Mouse (Mus musculus) gastrocnemius, postnatal 4 days (tissue): ENCODE measurements at regions not wholly inside any gene's neighbourhood (a gene's known extent, or its start where the extent isn't known, plus 50 kb on each side); places are given as distances from the start of the nearest gene placed in this dataset.
A peak's percentile ranks its signal among the peaks of the same experiment; 100 is the strongest.
"Not testable (repeated sequence)": the region's sequence is repeated elsewhere in the genome, so short reads cannot be mapped to it uniquely, and the experiment has no call there.

Experiments
- DNase-seq, 2 experiments: peaks; one replicate each; pipeline ENCODE4 v3.0.0; 2021 to 2022; ENCODE audit warnings: low spot score in 2 of 2, mixed read lengths in 2 of 2

GRCm38 (mm10) chr12:90664436-90664835 is 73.8 kb downstream of the Dio2 start:
- no peak for DNase-seq

- DNase-seq = no peak
These were observed 92.8 kb downstream of the Dio2 start for GRCm38 (mm10) chr12:90645452-90645851.

GRCm38 (mm10) chr12:90643891-90644290 is 94.3 kb downstream of the Dio2 start:
- DNase-seq = no peak

GRCm38 (mm10) chr12:90624856-90625255 is 113.4 kb downstream of the Dio2 start:
- DNase-seq = peak in 1 of 2 experiments; percentile 28

- no peak for DNase-seq
These were observed 114.8 kb downstream of the Dio2 start for GRCm38 (mm10) chr12:90623426-90623825.

GRCm38 (mm10) chr12:90608810-90609209 is 129.4 kb downstream of the Dio2 start:
- peak in 1 of 2 experiments; percentile 14 for DNase-seq

GRCm38 (mm10) chr12:90607894-90608293 is 130.3 kb downstream of the Dio2 start:
- peak in 1 of 2 experiments; percentile 35 for DNase-seq

- DNase-seq = no peak
These were observed 158.2 kb downstream of the Dio2 start for GRCm38 (mm10) chr12:90580006-90580405.

GRCm38 (mm10) chr12:90576103-90576502 is 162.1 kb downstream of the Dio2 start:
- DNase-seq = no peak

GRCm38 (mm10) chr12:90571907-90572306 is 166.3 kb downstream of the Dio2 start:
- DNase-seq = no peak

GRCm38 (mm10) chr12:90571506-90571905 is 166.7 kb downstream of the Dio2 start:
- DNase-seq = no peak

- DNase-seq = peak in 1 of 2 experiments; percentile 18
These were observed 171.9 kb downstream of the Dio2 start for GRCm38 (mm10) chr12:90566349-90566748.

GRCm38 (mm10) chr12:90565051-90565450 is 173.2 kb downstream of the Dio2 start:
- DNase-seq = no peak

GRCm38 (mm10) chr12:90564594-90564993 is 173.6 kb downstream of the Dio2 start:
- not testable (repeated sequence) for DNase-seq

GRCm38 (mm10) chr12:90542361-90542760 is 195.9 kb downstream of the Dio2 start:
- no peak for DNase-seq
